Comparison of ENCODE assay signal across 10 mouse cellular contexts in the genomic region with DNA sequence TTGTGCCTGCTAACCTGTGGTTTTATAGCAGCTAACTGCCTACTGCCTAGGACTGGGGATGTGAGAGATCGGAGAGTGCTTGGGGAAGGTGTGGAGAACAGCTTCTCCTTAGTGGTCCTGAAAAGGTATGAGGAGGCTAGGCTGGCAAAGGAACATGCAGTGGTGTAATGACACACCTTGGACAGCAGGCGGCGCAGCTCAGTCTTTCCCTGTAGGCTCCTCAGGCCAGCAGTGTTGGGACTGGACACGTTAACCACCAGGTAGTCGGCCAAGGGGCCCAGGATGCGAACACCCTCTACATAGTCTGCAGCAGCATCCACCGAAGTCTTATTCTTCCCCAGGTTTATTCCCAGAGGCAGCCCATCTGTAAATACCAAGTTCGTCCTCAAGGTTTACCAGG. TPM values are rescaled to one million over a fixed set of nuclear protein-coding genes. Genes with fewer than 3 reads are reported as not detected.
DNase-seq lines count a peak whose midpoint lies in the region; ATAC-seq and TF ChIP-seq lines count a peak whose summit lies in the region.
"Had no signal": no experiment of that assay in that cellular context is flagged by ENCODE, and none has a peak within 500 bp of the region (broad histone marks: within the 10 kb centered on the region; RNA-seq: fewer than 3 reads in every experiment).

No protein-coding gene starts in this region.

- intact Hi-C loops in left cerebral cortex, postnatal 36 days (cut with DNase I): no loop called here

- peak; percentile 41 to 47 for DNase-seq in layer of hippocampus, postnatal 10 days (ENCODE audit: low spot score in 2 of 2)
- DNase-seq in layer of hippocampus, adult 9-11 months: no peak
- DNase-seq in G1E (ENCODE audit: low spot score): peak; percentile 34
- DNase-seq in c-Kit-positive CD71-positive TER-119-negative erythroid progenitor cells, embryonic 14.5 days (ENCODE audit: low read depth): peak; percentile 50
- peak; percentile 65 for DNase-seq in gastrocnemius, postnatal 10 days
- peak; percentile 16 to 22 for DNase-seq in left cerebral cortex, postnatal 36 days (ENCODE audit: low spot score in 2 of 2)
- peak; percentile 76 for DNase-seq in naive thymus-derived CD4-positive, alpha-beta T cell, adult 2 months (ENCODE audit: low read depth)
- DNase-seq in thymus, postnatal 36 days: peak; percentile 47 to 59

- H3K27me3 ChIP-seq in G1E (ENCODE audit: insufficient read depth, low read length): no peaks in the 10 kb centered on the region
- H3K27me3 ChIP-seq: liver, embryonic 15.5 days had no signal

- H3K9me3 ChIP-seq in G1E (replicated peaks): no peaks in the 10 kb centered on the region
- H3K9me3 ChIP-seq: liver, embryonic 15.5 days had no signal

- H3K36me3 ChIP-seq in G1E (replicated peaks): peaks cover 87% of the 10 kb centered on the region

- H3K4me3 ChIP-seq in G1E (ENCODE audit: low read depth, low read length): no peak overlapping the region
- H3K4me3 ChIP-seq: erythroblast, embryonic 14.5 days; liver, embryonic 15.5 days had no signal

- H3K4me1 ChIP-seq in G1E (ENCODE audit: insufficient read depth, low read depth, low read length): peaks cover 11% of the 10 kb centered on the region

- ATAC-seq in G1E (ENCODE audit: extremely low read depth, insufficient number of reproducible peaks, low FRiP score, poor library complexity, severe bottlenecking): peak; percentile 55; the same call in 1 of the 2 replicates

- TF ChIP-seq CTCF in G1E (IDR thresholded peaks at IDR 0.05; ENCODE audit: low read depth, low read length): peak; percentile 100

RNA-seq across cellular contexts. Expression of gene Dhodh, which starts 12.6 kb away (rescaled TPM):
- 10 to 100 TPM; 20.9 to 25.9 TPM for total RNA-seq in layer of hippocampus, postnatal 10 days (2021)
- total RNA-seq in G1E (2014; fragmentation: Nextera tagmentation): 22.6 and 24.6 TPM in 2 replicates
- 23.7 and 29.4 TPM in 2 replicates for total RNA-seq in G1E (2017)
- 110 and 117 TPM in 2 replicates for polyA plus RNA-seq in G1E (2012)
- total RNA-seq in gastrocnemius, postnatal 10 days (2021): 10 to 100 TPM; 13.1 to 13.4 TPM
- total RNA-seq in left cerebral cortex, postnatal 36 days (2021): 10 to 100 TPM; 18.1 to 19.3 TPM

RNA-seq across cellular contexts. Expression of gene Hp, which starts 16.9 kb away (rescaled TPM):
- total RNA-seq in layer of hippocampus, postnatal 10 days (2021): under 1 TPM in 1 of 2 experiments, not detected in 1; 0.25 TPM
- total RNA-seq in G1E (2014; fragmentation: Nextera tagmentation): not detected in 2 replicates
- total RNA-seq in G1E (2017): not detected in 2 replicates
- 0.24 and 0.28 TPM in 2 replicates for polyA plus RNA-seq in G1E (2012)
- 1 to 10 TPM; 8.3 to 9.7 TPM for total RNA-seq in gastrocnemius, postnatal 10 days (2021)
- total RNA-seq in left cerebral cortex, postnatal 36 days (2021): not detected

RNA-seq across cellular contexts. Expression of gene Pkd1l3, which starts 18.5 kb away (rescaled TPM):
- 1 to 10 TPM; 1.4 to 2.3 TPM for total RNA-seq in layer of hippocampus, postnatal 10 days (2021)
- 23.9 and 30.0 TPM in 2 replicates for total RNA-seq in G1E (2014; fragmentation: Nextera tagmentation)
- total RNA-seq in G1E (2017): 7.0 and 11.2 TPM in 2 replicates
- 2.2 and 3.5 TPM in 2 replicates for polyA plus RNA-seq in G1E (2012)
- total RNA-seq in gastrocnemius, postnatal 10 days (2021): under 1 TPM in 1 of 2 experiments, not detected in 1; 0.23 TPM
- 1 to 10 TPM in 1 of 2 experiments, under 1 TPM in 1; 0.93 to 1.3 TPM for total RNA-seq in left cerebral cortex, postnatal 36 days (2021)

RNA-seq across cellular contexts. Expression of gene Txnl4b, which starts 30.2 kb away (rescaled TPM):
- total RNA-seq in layer of hippocampus, postnatal 10 days (2021): 10 to 100 TPM; 11.6 to 11.9 TPM
- total RNA-seq in G1E (2014; fragmentation: Nextera tagmentation) (9.6 and 10.5 TPM in 2 replicates), G1E (2017) (20.3 TPM in 2 replicates)
- polyA plus RNA-seq in G1E (2012): 6.1 and 8.1 TPM in 2 replicates
- total RNA-seq in gastrocnemius, postnatal 10 days (2021): 1 to 10 TPM; 6.9 to 7.7 TPM
- 10 to 100 TPM; 14.0 to 16.6 TPM for total RNA-seq in left cerebral cortex, postnatal 36 days (2021)

RNA-seq across cellular contexts. Expression of gene Dhx38, which starts 30.2 kb away (rescaled TPM):
- total RNA-seq in layer of hippocampus, postnatal 10 days (2021): 10 to 100 TPM; 21.2 to 23.1 TPM
- total RNA-seq in G1E (2014; fragmentation: Nextera tagmentation): 16.3 and 22.9 TPM in 2 replicates
- total RNA-seq in G1E (2017): 36.1 and 37.5 TPM in 2 replicates
- 26.8 and 34.1 TPM in 2 replicates for polyA plus RNA-seq in G1E (2012)
- total RNA-seq in gastrocnemius, postnatal 10 days (2021): 10 to 100 TPM; 12.9 to 13.6 TPM
- 10 to 100 TPM; 29.8 to 30.6 TPM for total RNA-seq in left cerebral cortex, postnatal 36 days (2021)

Comparison
In these comparisons a context has a peak if more than half of its experiments do, and no peak if none do; other contexts are left out.
1. RNA of gene Hp, which starts 16.9 kb away (total RNA-seq): 8.3 to 9.7 TPM in gastrocnemius, postnatal 10 days; 0.25 TPM in layer of hippocampus, postnatal 10 days, not detected in left cerebral cortex, postnatal 36 days and not detected in G1E; every median in the first group is over 4 times any median in the second.